Mouse (Mus musculus): ENCODE measurements around the gene Prrx1. TPM values are rescaled to one million over a fixed set of nuclear protein-coding genes. Genes with fewer than 3 reads are reported as not detected.

The Prrx1 gene
- not detected for polyA plus RNA-seq (2017; shearing (Covaris generic))

GRCm38 (mm10) chr1:163313101-163313773 lies at the start of gene Prrx1:
Gene Prrx1 (minus strand): TSS chr1:163313710.
- no peak for ATAC-seq

- no peak for ATAC-seq
Observed at GRCm38 (mm10) chr1:163362202-163362601, 48.7 kb upstream of the Prrx1 start.

- no peak for ATAC-seq
Observed at GRCm38 (mm10) chr1:163361376-163361775, 47.9 kb upstream of the Prrx1 start.

GRCm38 (mm10) chr1:163360796-163361195 lies 47.3 kb upstream of the Prrx1 start:
- no peak for ATAC-seq

GRCm38 (mm10) chr1:163359521-163359920 lies 46.0 kb upstream of the Prrx1 start:
- ATAC-seq, result no peak

GRCm38 (mm10) chr1:163358165-163358564 lies 44.7 kb upstream of the Prrx1 start:
- no peak for ATAC-seq

GRCm38 (mm10) chr1:163357733-163358132 lies 44.2 kb upstream of the Prrx1 start:
- no peak for ATAC-seq

- no peak for ATAC-seq
Observed at GRCm38 (mm10) chr1:163356167-163356566, 42.7 kb upstream of the Prrx1 start.

- ATAC-seq, result no peak
Observed at GRCm38 (mm10) chr1:163355626-163356156, 42.2 kb upstream of the Prrx1 start.

- ATAC-seq, result no peak
Observed at GRCm38 (mm10) chr1:163350988-163351387, 37.5 kb upstream of the Prrx1 start.

- ATAC-seq, result no peak
Observed at GRCm38 (mm10) chr1:163345541-163345940, 32.0 kb upstream of the Prrx1 start.

GRCm38 (mm10) chr1:163344931-163345330 lies 31.4 kb upstream of the Prrx1 start:
- no peak for ATAC-seq

- ATAC-seq, result no peak
Observed at GRCm38 (mm10) chr1:163339219-163339561, 25.7 kb upstream of the Prrx1 start.

GRCm38 (mm10) chr1:163338525-163339218 lies 25.2 kb upstream of the Prrx1 start:
- no peak for ATAC-seq

- ATAC-seq, result no peak
Observed at GRCm38 (mm10) chr1:163337821-163338220, 24.3 kb upstream of the Prrx1 start.

GRCm38 (mm10) chr1:163327279-163327678 lies 13.8 kb upstream of the Prrx1 start:
- ATAC-seq, result no peak

- no peak for ATAC-seq
Observed at GRCm38 (mm10) chr1:163319669-163320571, 6.4 kb upstream of the Prrx1 start.

GRCm38 (mm10) chr1:163316920-163317319 lies 3.4 kb upstream of the Prrx1 start:
- no peak for ATAC-seq

- ATAC-seq, result no peak
Observed at GRCm38 (mm10) chr1:163314829-163315301, 1.4 kb upstream of the Prrx1 start.

- no peak for ATAC-seq
Observed at GRCm38 (mm10) chr1:163313921-163314725, 613 bp upstream of the Prrx1 start.

GRCm38 (mm10) chr1:163311861-163312811 lies 1.4 kb downstream of the Prrx1 start:
- ATAC-seq, result no peak
